Mouse (Mus musculus) heart, adult 2 months (tissue): Measurements from ENCODE around the gene Zpbp2. TPM values are rescaled to one million over a fixed set of nuclear protein-coding genes. Genes with fewer than 3 reads are reported as not detected.

Source experiments
- DNase-seq, 2 experiments: peaks; one replicate each; pipeline ENCODE4 v3.0.0; 2021
- H3K27ac ChIP-seq: fragments of 200-600 bp; 2 replicates; pipeline ENCODE4 v1.8.1; 2022
- H3K27me3 ChIP-seq: fragments of 200-500 bp; 2 replicates; pipeline ENCODE4 v1.6.1; 2012; ENCODE audit warnings: mild to moderate bottlenecking, low read length, inconsistent platforms, mixed read lengths; ENCODE audit not compliant: control insufficient read depth, insufficient read depth
- H3K36me3 ChIP-seq: fragments of 200-500 bp; 2 replicates; pipeline ENCODE4 v1.6.1; 2012; ENCODE audit warnings: low read length, inconsistent platforms; ENCODE audit not compliant: control insufficient read depth, insufficient read depth
- H3K4me1 ChIP-seq: fragments of 200-500 bp; 2 replicates; pipeline ENCODE4 v1.6.1; 2011; ENCODE audit warnings: low read length; ENCODE audit not compliant: control insufficient read depth, insufficient read depth
- H3K4me3 ChIP-seq: fragments of 200-600 bp; 2 replicates; pipeline ENCODE4 v1.8.1; 2022
- H3K79me2 ChIP-seq: fragments of 200-500 bp; replicated peaks from 2 replicates; pipeline ENCODE4 v1.6.1; 2012; ENCODE audit warnings: mild to moderate bottlenecking, inconsistent platforms, low read length, moderate library complexity, mixed read lengths; ENCODE audit not compliant: control insufficient read depth, insufficient read depth
- H3K9ac ChIP-seq: fragments of 200-500 bp; 2 replicates; pipeline ENCODE4 v1.6.1; 2012; ENCODE audit warnings: low read depth, mild to moderate bottlenecking, control low read depth, inconsistent platforms, low read length, mixed read lengths
- CTCF ChIP-seq: fragments of 200-600 bp; IDR thresholded peaks from 2 replicates; pipeline ENCODE4 v1.8.1; 2022; ENCODE audit warnings: antibody characterized with exemption, mild to moderate bottlenecking, moderate library complexity
- EP300 ChIP-seq: fragments of 200-500 bp; IDR thresholded peaks from 2 replicates; pipeline ENCODE4 v1.6.1; 2011; ENCODE audit warnings: low read depth, low read length, control low read depth; ENCODE audit not compliant: insufficient read depth
- POLR2A ChIP-seq: fragments of 200-500 bp; IDR thresholded peaks from 2 replicates; pipeline ENCODE4 v1.6.1; 2011; ENCODE audit warnings: mild to moderate bottlenecking, low read depth, low read length, control low read depth; ENCODE audit not compliant: insufficient read depth
- WGBS: fragments of 180-500 bp; shearing (Covaris S2); methylation state at CpG from one replicate; pipeline ENCODE4 v1.1.7; 2018; 5-methylcytosine and 5-hydroxymethylcytosine counted together
- intact Hi-C: fragments of 180-260 bp; cut with DNase I; formaldehyde crosslinking; loops from one replicate; pipeline ENCODE4 v1.15.1; 2025
- polyA plus RNA-seq: library from polyadenylated mRNA; depleted of rRNA; stranded (reverse); fragments of >200 nt; gene quantifications from 2 replicates; pipeline ENCODE4 v1.2.3, GENCODE M21; 2012
- total RNA-seq, 2 experiments: library from RNA; stranded (reverse); gene quantifications; 2 replicates each; pipeline ENCODE4 v1.2.3; 2021

The Zpbp2 gene
- total and polyA plus RNA-seq, 3 experiments: not detected

GRCm38 (mm10) chr11:98543414-98543813 lies 7.5 kb upstream of the Zpbp2 start:
- DNase-seq: no peak
- no peak overlapping the region for H3K4me3 ChIP-seq
- H3K9ac ChIP-seq: no peak overlapping the region
- no peak overlapping the region for H3K27ac ChIP-seq
- no peaks in the 10 kb centered on the region for H3K4me1 ChIP-seq
- peaks cover 12% of the 10 kb centered on the region for H3K27me3 ChIP-seq
- no peaks in the 10 kb centered on the region for H3K36me3 ChIP-seq
- TF ChIP-seq POLR2A (no peak), CTCF (no peak), EP300 (no peak)
- H3K79me2 ChIP-seq: no peaks in the 10 kb centered on the region
- 72% methylated on average over 1 of the region's 1 CpGs for WGBS
- intact Hi-C loops: no loop called here

GRCm38 (mm10) chr11:98544890-98545677 lies 5.8 kb upstream of the Zpbp2 start:
- WGBS: 6% methylated on average over 16 of the region's 16 CpGs
- H3K9ac ChIP-seq: no peak overlapping the region
- H3K4me3 ChIP-seq: peak overlapping the region; percentile 27
- intact Hi-C loops: no loop called here
- no peaks in the 10 kb centered on the region for H3K4me1 ChIP-seq
- no peak overlapping the region for H3K27ac ChIP-seq
- peak; percentile 7 to 20 for DNase-seq
- no peak for TF ChIP-seq CTCF
- TF ChIP-seq EP300: no peak
- no peak for TF ChIP-seq POLR2A
- no peaks in the 10 kb centered on the region for H3K36me3 ChIP-seq
- H3K27me3 ChIP-seq: peaks cover 15% of the 10 kb centered on the region
- H3K79me2 ChIP-seq: no peaks in the 10 kb centered on the region

GRCm38 (mm10) chr11:98545711-98546231 lies 5.1 kb upstream of the Zpbp2 start, which contains the start of gene Ikzf3:
Gene Ikzf3, minus strand, starts transcription at chr11:98546031.
- Histone ChIP-seq H3K4me1 (no peaks in the 10 kb centered on the region), H3K27me3 (peaks cover 15% of the 10 kb centered on the region), H3K36me3 (no peaks in the 10 kb centered on the region), H3K79me2 (no peaks in the 10 kb centered on the region), H3K27ac (no peak within 1 kb of the TSS), H3K4me3 (peak within 1 kb of the TSS; percentile 27), H3K9ac (no peak within 1 kb of the TSS)
- TF ChIP-seq EP300: no peak
- TF ChIP-seq CTCF: no peak
- TF ChIP-seq POLR2A: no peak
- peak; percentile 53 to 64 for DNase-seq
- intact Hi-C loops: no loop called here
- under 1% methylated on average over 58 of the region's 58 CpGs for WGBS

GRCm38 (mm10) chr11:98546529-98547307 lies 4.2 kb upstream of the Zpbp2 start:
- Histone ChIP-seq H3K9ac (no peak overlapping the region), H3K4me3 (no peak overlapping the region), H3K4me1 (0 out of 2 replicates have a peak, but pooled peaks cover 3% of the 10 kb centered on the region), H3K27me3 (peaks cover 15% of the 10 kb centered on the region), H3K79me2 (no peaks in the 10 kb centered on the region), H3K27ac (no peak overlapping the region), H3K36me3 (no peaks in the 10 kb centered on the region)
- intact Hi-C loops: no loop called here
- 39% methylated on average over 12 of the region's 12 CpGs for WGBS
- TF ChIP-seq CTCF: no peak
- no peak for TF ChIP-seq POLR2A
- TF ChIP-seq EP300: no peak
- DNase-seq: no peak

- Histone ChIP-seq H3K4me3 (no peak overlapping the region), H3K27ac (no peak overlapping the region), H3K9ac (no peak overlapping the region), H3K36me3 (no peaks in the 10 kb centered on the region), H3K27me3 (peaks cover 13% of the 10 kb centered on the region), H3K79me2 (no peaks in the 10 kb centered on the region), H3K4me1 (0 out of 2 replicates have a peak, but pooled peaks cover 3% of the 10 kb centered on the region)
- TF ChIP-seq CTCF (no peak), EP300 (no peak), POLR2A (no peak)
- intact Hi-C loops: no loop called here
- 52% methylated on average over 3 of the region's 3 CpGs for WGBS
- no peak for DNase-seq
Observed at GRCm38 (mm10) chr11:98547308-98547693, 3.6 kb upstream of the Zpbp2 start.

GRCm38 (mm10) chr11:98549363-98549762 lies 1.5 kb upstream of the Zpbp2 start:
- no peak for DNase-seq
- intact Hi-C loops: no loop called here
- no peak overlapping the region for H3K9ac ChIP-seq
- peak; percentile 33 for TF ChIP-seq CTCF
- TF ChIP-seq POLR2A: no peak
- no peak overlapping the region for H3K4me3 ChIP-seq
- 0 out of 2 replicates have a peak, but pooled peaks cover 3% of the 10 kb centered on the region for H3K4me1 ChIP-seq
- H3K27me3 ChIP-seq: peaks cover 13% of the 10 kb centered on the region
- H3K27ac ChIP-seq: no peak overlapping the region
- no peaks in the 10 kb centered on the region for H3K36me3 ChIP-seq
- 65% methylated on average over 4 of the region's 4 CpGs for WGBS
- H3K79me2 ChIP-seq: no peaks in the 10 kb centered on the region
